Mouse (Mus musculus): ENCODE results near the gene Tubb2a. TPM values are rescaled to one million over a fixed set of nuclear protein-coding genes. Genes with fewer than 3 reads are reported as not detected.

Tubb2a gene
- total and polyA plus RNA-seq, 2 experiments from 2014 or later = 3,579 to 4,559 TPM

DNA sequence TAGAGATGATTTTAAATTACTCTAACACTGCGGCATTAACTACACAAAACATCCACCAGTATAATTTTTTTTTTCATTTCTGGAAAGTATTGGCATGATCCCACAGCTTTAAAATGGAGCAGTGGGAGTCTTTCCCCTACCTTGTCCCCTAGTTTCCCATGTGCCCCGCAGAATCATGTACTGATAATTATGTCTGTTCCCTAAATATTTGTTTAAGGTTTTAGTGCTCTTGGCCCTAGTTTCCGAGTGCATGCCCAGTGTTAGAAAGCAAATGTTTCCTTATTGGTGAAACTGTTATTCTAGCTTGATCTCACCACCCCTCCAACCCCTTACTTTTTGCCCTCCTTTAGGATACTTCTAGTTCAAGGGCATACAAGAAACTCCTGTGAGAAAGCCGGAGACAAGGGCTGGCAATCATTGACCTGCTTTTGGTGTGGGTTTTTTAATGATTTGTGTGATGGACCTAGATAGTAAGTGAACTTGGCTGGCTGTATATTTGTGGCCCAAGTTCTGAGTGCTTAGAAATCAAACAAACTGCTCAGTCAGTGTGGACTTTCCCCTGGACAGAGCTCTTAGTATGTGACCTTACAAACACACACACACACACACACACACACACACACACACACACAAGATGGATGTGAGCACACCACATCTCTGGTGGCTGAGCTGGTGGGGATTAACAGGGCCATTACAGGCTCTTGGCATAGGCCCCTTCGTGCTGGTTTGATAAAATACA, 32.1 kb downstream of the Tubb2a start:
- H3K4me3 ChIP-seq (ENCODE audit: low read depth, low read length) = no peak overlapping the region
- WGBS = 70% methylated on average over 5 of the region's 5 CpGs
- no peaks in the 10 kb centered on the region for H3K9me3 ChIP-seq (ENCODE audit: low read length)
- peaks cover 8% of the 10 kb centered on the region; the same call in 1 of the 2 replicates for H3K36me3 ChIP-seq (ENCODE audit: insufficient read depth)
- TF ChIP-seq CTCF (IDR thresholded peaks at IDR 0.05; ENCODE audit: low read depth) = no peak
- H3K4me2 ChIP-seq (ENCODE audit: low read depth) = no peak overlapping the region
- no peaks in the 10 kb centered on the region for H3K4me1 ChIP-seq (ENCODE audit: insufficient read depth)
- ATAC-seq (no peak), DNase-seq (no peak)
- no peak overlapping the region for H3K27ac ChIP-seq (ENCODE audit: low read depth, low read length)
- H3K9ac ChIP-seq = no peak overlapping the region
- no peaks in the 10 kb centered on the region for H3K27me3 ChIP-seq (ENCODE audit: insufficient read depth, low read length)

DNA sequence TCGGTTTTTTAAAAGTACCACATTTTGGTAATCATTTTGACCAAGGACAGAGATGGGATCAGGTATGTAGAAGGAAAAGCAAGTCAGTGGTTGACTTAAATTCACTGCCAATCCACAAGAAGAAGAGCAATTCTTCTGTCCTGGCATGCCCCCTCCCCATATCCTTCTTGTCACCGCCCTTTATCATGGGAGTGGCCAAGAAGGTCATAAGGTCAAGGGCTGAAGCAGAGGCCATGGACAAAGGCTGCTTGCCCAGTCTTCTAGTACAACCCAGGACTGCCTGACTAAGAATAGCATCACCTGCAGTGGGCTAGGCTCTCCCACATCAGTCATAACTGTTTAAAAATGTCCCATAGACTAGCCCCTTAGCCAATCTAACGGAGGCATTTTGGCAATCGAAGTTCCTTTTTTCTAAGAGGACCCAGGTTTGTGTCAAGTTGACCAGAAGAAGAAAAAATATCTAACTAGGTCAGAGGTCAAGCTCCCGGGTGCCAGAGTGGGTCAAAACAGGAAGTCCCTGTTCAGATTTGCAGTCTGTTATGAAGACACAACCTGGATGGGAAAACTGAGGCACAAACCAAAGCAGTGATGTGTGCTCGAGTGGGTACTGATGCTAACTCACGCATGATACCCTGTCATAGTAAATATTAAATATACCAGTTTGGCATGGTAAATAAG, 34.0 kb downstream of the Tubb2a start:
- no peak overlapping the region for H3K4me3 ChIP-seq (ENCODE audit: low read depth, low read length)
- WGBS = 83% methylated on average over 7 of the region's 7 CpGs
- no peak overlapping the region for H3K4me2 ChIP-seq (ENCODE audit: low read depth)

GRCm38 (mm10) chr13:34040091-34040490, 37.7 kb downstream of the Tubb2a start:
- H3K4me2 ChIP-seq (ENCODE audit: low read depth) = no peak overlapping the region
- no peaks in the 10 kb centered on the region for H3K36me3 ChIP-seq (ENCODE audit: insufficient read depth)
- H3K4me3 ChIP-seq (ENCODE audit: low read depth, low read length) = no peak overlapping the region
- no peaks in the 10 kb centered on the region for H3K9me3 ChIP-seq (ENCODE audit: low read length)
- 95% methylated on average over 3 of the region's 3 CpGs for WGBS
- H3K27me3 ChIP-seq (ENCODE audit: insufficient read depth, low read length) = no peaks in the 10 kb centered on the region
- H3K9ac ChIP-seq = no peak overlapping the region
- no peak overlapping the region for H3K27ac ChIP-seq (ENCODE audit: low read depth, low read length)
- no peak for DNase-seq
- no peak for ATAC-seq
- peaks cover 14% of the 10 kb centered on the region; the same call in 1 of the 2 replicates for H3K4me1 ChIP-seq (ENCODE audit: insufficient read depth)
- TF ChIP-seq CTCF (IDR thresholded peaks at IDR 0.05; ENCODE audit: low read depth) = no peak

More for the DNA sequence above, 34.0 kb downstream of the Tubb2a start:
- no peak overlapping the region for H3K9ac ChIP-seq
- no peak overlapping the region for H3K27ac ChIP-seq (ENCODE audit: low read depth, low read length)
- DNase-seq (no peak), ATAC-seq (no peak)
- TF ChIP-seq CTCF (IDR thresholded peaks at IDR 0.05; ENCODE audit: low read depth) = no peak
- no peaks in the 10 kb centered on the region for H3K9me3 ChIP-seq (ENCODE audit: low read length)
- H3K4me1 ChIP-seq (ENCODE audit: insufficient read depth) = peaks cover 3% of the 10 kb centered on the region; the same call in 1 of the 2 replicates
- H3K36me3 ChIP-seq (ENCODE audit: insufficient read depth) = no peaks in the 10 kb centered on the region
- H3K27me3 ChIP-seq (ENCODE audit: insufficient read depth, low read length) = no peaks in the 10 kb centered on the region

- DNase-seq (no peak), ATAC-seq (no peak)
- H3K27ac ChIP-seq (ENCODE audit: low read depth, low read length) = no peak overlapping the region
- H3K4me2 ChIP-seq (ENCODE audit: low read depth) = peak overlapping the region; percentile 75
- 37% methylated on average over 8 of the region's 8 CpGs for WGBS
- peaks cover 14% of the 10 kb centered on the region; the same call in 1 of the 2 replicates for H3K4me1 ChIP-seq (ENCODE audit: insufficient read depth)
- H3K9ac ChIP-seq = no peak overlapping the region
- H3K4me3 ChIP-seq (ENCODE audit: low read depth, low read length) = no peak overlapping the region
- no peaks in the 10 kb centered on the region for H3K27me3 ChIP-seq (ENCODE audit: insufficient read depth, low read length)
- TF ChIP-seq CTCF (IDR thresholded peaks at IDR 0.05; ENCODE audit: low read depth) = no peak
- H3K9me3 ChIP-seq (ENCODE audit: low read length) = no peaks in the 10 kb centered on the region
- no peaks in the 10 kb centered on the region; the same call in 1 of the 2 replicates for H3K36me3 ChIP-seq (ENCODE audit: insufficient read depth)
These were observed 38.9 kb downstream of the Tubb2a start for GRCm38 (mm10) chr13:34038901-34039341.

DNA sequence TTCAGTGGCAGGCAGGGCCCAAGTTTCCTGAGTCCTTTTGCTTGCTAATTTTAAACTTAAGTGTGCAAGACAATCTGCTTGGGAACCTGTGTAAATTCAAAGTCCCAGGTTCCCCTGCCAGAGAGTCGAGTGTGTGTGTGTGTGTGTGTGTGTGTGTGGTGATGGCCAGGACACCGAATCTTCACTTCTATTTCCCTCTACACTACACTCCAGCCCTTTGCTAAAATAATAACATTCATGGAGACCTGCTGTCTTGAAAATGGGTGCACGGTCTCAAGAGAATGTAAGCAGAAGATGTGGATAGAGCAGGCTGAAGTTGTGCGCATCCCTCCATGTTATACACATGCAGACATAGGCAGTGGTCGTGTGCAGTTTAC, 39.8 kb downstream of the Tubb2a start:
- DNase-seq = no peak
- TF ChIP-seq CTCF (IDR thresholded peaks at IDR 0.05; ENCODE audit: low read depth) = no peak
- peak; percentile 3; the same call in 1 of the 2 replicates for ATAC-seq
- H3K27me3 ChIP-seq (ENCODE audit: insufficient read depth, low read length) = no peaks in the 10 kb centered on the region
- peak overlapping the region; percentile 75 for H3K4me2 ChIP-seq (ENCODE audit: low read depth)
- H3K9me3 ChIP-seq (ENCODE audit: low read length) = no peaks in the 10 kb centered on the region
- peak overlapping the region; percentile 73 for H3K4me3 ChIP-seq (ENCODE audit: low read depth, low read length)
- peaks cover 14% of the 10 kb centered on the region; the same call in 1 of the 2 replicates for H3K4me1 ChIP-seq (ENCODE audit: insufficient read depth)
- peak overlapping the region; percentile 94 for H3K9ac ChIP-seq
- peak overlapping the region; percentile 89 for H3K27ac ChIP-seq (ENCODE audit: low read depth, low read length)
- 27% methylated on average over 5 of the region's 5 CpGs for WGBS
- H3K36me3 ChIP-seq (ENCODE audit: insufficient read depth) = no peaks in the 10 kb centered on the region; the same call in 1 of the 2 replicates

DNA sequence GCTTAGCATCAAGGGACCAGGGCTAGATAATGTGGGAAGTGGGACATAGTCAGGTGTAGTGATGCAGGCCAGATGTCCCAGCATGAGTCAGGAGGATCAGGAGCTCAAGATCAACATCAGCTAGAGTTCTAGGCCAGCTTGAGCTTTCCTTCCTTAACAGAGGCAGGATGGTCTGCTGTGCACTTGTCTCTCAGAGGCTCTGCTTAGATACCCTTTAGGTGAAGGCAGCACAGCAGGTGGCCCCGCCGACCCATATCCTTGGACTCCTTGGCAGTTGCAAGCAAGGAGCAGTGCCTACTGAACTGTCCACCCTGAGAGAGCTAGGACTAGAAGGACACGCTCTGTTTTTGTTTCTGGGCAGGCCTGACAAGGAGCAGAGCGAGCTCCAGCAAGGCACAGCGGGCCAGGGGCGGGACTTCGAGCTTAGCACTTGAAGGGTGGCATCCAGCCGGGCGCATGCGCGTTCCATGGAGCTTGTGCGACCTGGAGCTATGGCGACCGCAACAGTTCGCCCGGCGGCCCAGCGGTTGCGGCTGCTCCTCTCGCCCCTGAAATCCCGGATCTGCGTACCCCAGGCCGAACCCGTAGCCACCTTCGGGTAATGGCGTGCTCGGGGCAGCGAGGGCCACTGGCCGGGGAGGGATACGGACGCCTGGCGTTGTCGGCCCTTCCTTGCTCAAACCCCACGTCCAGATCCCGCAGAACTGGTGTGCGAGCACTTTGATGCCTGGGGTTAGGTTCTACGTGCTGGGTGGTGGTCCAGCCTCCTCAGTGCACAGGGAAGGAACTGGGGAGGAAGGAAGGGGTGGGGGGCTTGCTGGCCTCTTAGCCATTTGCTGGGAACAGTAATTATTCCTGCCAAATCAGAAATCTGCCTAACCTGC, 40.4 kb downstream of the Tubb2a start, which contains the start of gene Bphl:
Gene Bphl (plus strand): TSS at position 426 of the 884 bp plus-strand sequence.
- Histone ChIP-seq H3K9ac (peak within 1 kb of the TSS; percentile 94), H3K4me1 (ENCODE audit: insufficient read depth) (peaks cover 14% of the 10 kb centered on the region; the same call in 1 of the 2 replicates), H3K4me3 (ENCODE audit: low read depth, low read length) (peak within 1 kb of the TSS; percentile 73), H3K4me2 (ENCODE audit: low read depth) (peak within 1 kb of the TSS; percentile 75), H3K36me3 (ENCODE audit: insufficient read depth) (peaks cover 5% of the 10 kb centered on the region; the same call in 1 of the 2 replicates), H3K27ac (ENCODE audit: low read depth, low read length) (peak within 1 kb of the TSS; percentile 89), H3K9me3 (ENCODE audit: low read length) (no peaks in the 10 kb centered on the region), H3K27me3 (ENCODE audit: insufficient read depth, low read length) (no peaks in the 10 kb centered on the region)
- DNase-seq (peak; percentile 96), ATAC-seq (peak; percentile 99)
- 2% methylated on average over 37 of the region's 37 CpGs for WGBS
- TF ChIP-seq CTCF (IDR thresholded peaks at IDR 0.05; ENCODE audit: low read depth) = no peak

Data from forebrain, postnatal 0 days (tissue).